Mouse (Mus musculus) cerebellum, adult 2 months (tissue): ENCODE results near the gene Gm45837.

Experiments used
- CTCF ChIP-seq: fragments of 200-500 bp; IDR thresholded peaks from 2 replicates; pipeline ENCODE4 v1.5.1; 2011; ENCODE audit warnings: low read depth, mild to moderate bottlenecking, control low read depth, low read length, moderate library complexity, borderline replicate concordance; ENCODE audit not compliant: insufficient read depth
- POLR2A ChIP-seq: fragments of 200-500 bp; IDR thresholded peaks from 2 replicates; pipeline ENCODE4 v1.6.1; 2011; ENCODE audit warnings: low read length, control low read depth, borderline replicate concordance; ENCODE audit not compliant: insufficient read depth

- TF ChIP-seq CTCF (no peak), POLR2A (no peak)
Observed at GRCm38 (mm10) chr7:101423970-101424369, 13.3 kb downstream of the Gm45837 start.
